Mouse (Mus musculus) left cerebral cortex, adult 11 months (tissue): ENCODE data around the gene Apbb1.

Source experiments
- DNase-seq: peaks from one replicate; pipeline ENCODE4 v3.0.0; 2022; ENCODE audit warnings: low spot score

The Apbb1 gene

DNA sequence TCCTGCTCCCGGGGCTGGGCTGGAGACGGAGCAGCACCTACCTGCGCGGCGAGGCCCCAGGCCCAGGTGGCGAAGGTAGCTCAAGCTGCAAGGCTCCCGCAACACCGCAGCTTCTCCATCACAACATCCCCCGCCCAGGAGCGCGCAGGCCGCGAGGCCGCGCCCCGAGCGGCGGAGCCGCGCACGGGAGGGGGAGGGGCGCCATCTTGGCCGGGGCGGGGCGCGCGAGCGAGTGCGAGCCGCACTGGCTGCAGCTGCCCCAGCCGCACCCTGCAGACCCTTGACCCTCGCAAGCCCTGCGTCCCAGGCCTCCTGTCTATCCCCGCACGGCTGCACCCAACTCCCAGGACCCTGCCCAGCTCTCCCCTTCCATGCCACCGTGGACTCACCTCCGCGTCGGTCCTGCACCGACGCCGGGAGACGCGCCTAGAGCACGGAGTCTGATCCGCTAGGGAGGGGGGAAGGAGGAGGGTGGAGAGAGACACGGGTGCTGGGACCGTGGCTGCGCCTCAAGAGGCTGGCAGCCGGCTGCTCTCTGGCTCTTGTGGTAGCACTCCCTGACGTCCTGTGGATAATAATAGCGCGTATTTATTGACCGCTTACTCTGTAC, at the start of gene Apbb1:
Gene Apbb1, minus strand, starts transcription at position 560 of the 610 bp plus-strand sequence.
- peak; percentile 76 for DNase-seq

DNA sequence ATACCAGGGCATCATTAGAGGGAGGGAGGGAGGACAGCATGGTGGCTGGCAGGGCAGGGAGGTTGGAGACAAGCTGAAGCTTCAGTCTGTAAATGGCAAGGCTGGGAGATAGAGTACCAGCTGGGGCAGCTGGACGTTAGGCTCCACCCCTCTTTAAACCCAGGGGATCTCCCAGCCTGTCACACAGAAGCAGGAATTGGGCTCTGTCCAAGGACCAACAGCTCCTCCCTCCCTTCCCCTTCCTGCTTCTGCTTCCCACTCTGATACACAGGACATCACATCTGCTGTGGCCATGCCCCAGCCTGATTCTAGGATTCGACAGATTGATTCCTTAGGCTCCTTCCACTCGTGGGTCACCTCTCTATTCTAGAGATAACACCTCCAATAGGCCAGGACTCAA, 47.2 kb upstream of the Apbb1 start:
- no peak for DNase-seq

DNA sequence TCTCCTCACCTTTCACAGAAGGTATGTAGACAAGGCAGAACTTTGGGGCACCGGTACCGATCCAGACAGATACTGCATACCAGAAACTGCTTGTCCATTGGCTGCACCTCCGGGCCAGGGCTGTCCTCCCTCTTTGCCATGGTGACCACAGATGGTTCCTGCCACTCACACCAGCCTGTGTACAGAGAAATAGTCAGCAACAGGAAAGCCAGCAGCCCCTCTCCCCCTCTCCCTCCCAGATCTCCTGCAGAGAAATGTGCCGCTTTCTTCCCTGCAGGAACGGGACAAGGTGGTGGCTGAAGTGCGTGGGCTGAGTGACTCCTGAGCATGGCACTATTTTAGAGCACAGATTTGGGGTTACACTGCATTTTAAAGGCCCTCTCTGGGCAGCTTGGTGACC, 43.9 kb upstream of the Apbb1 start:
- no peak for DNase-seq

DNA sequence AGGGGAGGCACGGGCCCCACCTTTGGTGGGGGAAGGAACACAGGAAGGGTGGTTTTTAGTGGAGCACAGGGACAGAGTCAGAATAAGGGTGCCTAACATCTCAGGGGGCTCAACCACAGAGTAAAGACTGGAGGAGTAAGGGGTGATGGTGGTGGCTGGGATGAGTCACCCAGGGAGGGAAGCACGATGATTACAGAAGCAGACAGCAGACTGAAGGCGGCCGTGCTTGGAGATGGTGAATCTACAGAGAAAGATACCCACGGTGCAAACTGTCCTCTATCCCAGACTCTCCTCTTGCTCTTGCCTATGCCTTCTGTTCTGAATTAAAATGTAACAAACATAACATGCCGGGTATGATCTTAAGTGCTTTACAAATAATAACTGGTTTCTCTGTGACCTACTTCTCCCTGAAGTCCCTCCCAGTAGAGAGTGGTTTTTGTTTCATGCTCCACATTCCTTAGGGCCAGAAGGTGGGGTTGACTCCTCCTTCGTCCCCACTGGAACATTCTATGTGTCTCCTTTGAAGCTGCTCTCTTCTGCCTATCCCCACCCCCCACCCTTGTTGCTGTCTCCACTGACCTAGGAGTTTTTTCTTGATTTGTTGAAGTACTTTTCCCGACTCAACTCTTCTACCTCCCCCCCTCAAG, 40.3 kb upstream of the Apbb1 start:
- no peak for DNase-seq

DNA sequence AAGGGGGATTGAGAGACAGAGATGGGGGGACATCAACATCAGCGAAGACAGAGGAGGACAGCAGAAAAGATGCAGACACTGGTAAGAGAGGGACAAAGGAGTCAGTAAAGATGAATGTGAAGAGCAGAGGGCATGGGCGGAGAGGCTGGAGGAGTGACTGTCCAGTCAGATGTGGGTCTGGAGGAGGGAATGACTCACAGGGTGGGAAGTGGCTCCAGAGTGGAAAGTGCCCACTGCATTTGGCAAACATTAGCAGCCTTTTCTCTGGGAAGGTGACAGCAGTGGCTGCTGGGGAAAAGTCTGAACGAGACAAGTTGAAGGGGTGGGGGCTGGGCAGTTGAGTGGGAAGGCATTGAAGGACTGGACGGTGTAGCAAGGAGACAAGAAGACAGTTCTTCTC, 39.6 kb upstream of the Apbb1 start:
- DNase-seq, result no peak

DNA sequence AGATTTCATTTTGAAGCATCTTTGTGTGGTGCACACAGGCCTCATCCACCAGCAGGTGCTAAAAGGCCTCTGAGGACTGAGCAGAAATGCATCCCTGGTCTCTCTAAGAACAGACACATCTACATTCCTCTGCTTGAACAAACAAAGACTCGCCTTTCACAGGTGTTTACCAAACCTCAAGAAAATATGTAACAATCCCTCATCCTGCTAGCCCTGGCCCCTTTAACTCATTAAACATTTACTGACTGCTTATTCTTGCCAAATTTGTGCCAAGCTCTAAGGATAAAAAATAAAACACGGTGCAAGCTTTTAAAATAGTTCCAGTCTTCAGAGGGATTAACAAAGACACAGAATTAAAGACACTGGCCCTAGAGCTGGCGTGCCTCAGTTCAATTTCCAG, 38.2 kb upstream of the Apbb1 start:
- no peak for DNase-seq

DNA sequence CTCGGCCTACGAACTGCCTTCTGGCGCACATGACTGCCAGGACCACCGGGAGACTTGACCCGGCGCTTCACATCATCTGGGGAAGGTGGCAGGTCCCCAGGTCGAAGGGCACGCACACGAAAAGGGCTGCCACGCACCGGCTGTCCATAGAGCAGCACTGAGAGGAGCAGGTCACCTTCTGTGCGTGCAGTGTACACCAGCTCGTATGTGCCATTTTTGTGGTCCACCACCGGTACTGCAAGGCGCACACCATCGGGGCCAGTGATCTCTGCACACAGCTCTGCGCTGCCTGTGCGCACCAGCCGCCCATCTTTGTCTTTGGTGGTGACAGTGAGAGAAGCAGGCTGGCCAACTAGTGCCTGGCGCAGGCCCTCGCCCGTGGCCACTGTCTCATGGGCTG, 36.4 kb upstream of the Apbb1 start:
- no peak for DNase-seq

DNA sequence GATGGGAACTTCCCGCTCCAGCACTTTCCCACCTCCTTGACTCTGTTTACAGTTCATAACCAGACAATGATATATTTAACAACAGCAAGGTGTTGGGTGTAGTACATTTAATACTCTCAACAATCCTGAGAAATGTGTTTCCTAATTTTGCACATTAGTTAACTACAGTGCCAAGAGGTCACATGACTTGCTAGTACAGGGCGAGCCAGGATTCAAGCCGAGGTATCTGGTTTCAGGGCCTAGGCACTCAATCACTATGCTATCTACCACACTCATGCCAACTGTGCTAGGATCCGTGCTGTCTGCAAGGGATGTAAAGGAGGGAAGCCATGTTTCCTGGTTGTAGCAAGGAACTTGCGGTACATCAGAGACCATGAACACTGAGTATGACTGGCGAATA, 35.1 kb upstream of the Apbb1 start:
- DNase-seq, result no peak

DNA sequence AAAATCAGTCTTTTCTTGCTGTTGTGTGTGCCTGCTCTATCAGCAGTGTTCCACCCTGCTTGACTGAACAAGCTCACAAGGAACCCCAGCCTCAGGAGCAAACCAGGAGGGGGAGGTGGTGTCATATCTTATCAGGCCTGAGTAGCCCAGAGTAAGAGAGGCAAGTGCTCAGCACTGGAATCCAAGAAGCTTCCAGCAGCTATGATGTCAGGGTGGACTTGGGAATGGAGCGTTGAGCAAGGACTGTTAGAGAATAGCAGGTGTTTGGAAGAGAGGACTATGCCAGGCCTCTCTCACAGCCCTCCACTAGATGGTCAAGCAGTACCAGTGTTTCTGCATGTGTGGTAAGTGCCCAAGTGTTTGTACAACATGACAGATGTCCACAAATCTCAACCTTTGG, 34.3 kb upstream of the Apbb1 start:
- no peak for DNase-seq

DNA sequence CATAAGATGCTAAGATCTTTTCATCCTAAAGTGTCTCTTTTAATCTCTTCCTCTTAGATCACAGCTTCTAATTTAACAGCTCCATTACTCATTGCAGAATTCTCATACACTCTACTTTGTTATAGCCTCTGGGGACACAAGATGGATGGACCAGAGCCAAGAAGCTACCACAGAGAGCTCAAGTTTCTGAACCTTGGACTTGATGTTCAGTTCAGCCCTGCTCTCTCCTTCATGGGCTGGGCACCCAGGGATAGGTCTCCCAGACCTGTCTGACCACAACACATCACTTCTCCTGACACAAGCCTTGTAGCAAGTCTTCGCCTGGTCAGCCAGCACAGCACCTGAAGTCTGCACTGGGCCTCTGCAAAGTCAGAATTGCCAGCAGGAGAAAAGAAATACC, 32.9 kb upstream of the Apbb1 start:
- no peak for DNase-seq

DNA sequence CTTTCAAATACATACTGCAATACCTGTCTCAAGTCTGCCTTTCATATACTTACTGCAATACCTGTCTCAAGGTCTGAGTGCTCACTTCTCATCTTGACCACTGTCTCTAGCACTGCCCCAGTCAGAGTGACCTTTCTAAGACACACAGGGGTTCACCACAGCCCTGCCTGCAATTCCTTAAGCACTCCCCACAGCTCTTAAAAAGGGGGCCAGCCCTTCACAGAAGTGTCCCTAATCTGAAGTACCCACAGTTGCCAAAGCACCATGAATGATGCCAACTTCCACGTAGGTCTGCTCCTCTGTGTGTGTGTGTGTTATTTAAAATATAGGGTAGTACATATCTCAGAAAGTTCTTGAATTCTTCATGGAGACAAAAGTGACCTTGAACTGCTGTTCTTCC, 30.3 kb upstream of the Apbb1 start:
- DNase-seq, result no peak

DNA sequence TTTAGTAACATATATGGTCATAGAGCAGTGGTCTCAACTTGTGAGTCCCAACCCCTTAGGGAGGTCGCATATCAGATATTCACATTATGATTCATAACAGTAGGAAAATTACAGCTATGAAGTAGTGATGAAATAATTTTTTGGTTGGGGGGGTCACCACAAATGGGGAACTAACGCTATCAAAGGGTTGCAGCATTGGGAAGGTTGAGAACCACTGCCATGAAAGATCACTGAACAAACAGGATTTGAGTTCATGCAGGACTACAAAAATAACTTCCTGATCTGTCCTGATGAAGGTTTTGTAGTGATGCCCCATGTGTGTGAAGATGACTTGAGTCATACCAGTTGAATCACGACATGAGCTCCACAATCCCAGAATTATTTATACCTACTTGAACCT, 27.0 kb upstream of the Apbb1 start:
- DNase-seq, result no peak

DNA sequence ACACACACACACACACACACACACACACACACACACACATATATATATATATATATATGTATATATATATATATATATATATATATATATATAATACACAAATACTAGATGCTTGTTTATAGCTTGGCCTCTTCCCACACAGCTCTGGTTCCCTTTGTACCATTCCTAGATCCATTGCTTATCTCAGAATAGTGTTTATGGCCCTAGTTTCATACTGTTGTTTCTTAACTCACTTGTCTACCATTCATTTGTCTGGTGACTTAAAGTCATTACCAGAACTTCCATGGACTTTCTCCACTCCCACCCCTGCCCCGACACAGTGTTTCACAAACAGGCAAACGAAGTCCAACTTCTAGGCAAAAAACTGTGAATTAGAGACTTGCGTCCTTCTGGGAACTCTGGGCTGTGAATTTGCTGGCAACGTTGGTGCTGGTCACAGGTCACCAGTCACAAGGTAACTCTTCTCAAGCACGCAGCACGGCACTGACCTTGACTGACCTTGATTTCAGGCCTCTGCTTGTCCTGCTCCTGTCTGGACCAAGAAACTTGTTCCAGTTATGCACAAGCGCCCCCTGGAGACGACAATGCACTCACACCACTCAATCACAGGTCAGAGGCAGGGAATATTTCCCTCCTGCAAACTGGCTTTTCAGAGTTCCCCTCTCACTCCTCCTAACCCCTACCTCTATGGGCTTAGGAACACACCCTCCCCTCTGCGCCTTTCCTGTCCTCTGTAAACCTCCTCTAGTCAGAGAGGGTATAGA, 21.6 kb upstream of the Apbb1 start:
- DNase-seq, result no peak

DNA sequence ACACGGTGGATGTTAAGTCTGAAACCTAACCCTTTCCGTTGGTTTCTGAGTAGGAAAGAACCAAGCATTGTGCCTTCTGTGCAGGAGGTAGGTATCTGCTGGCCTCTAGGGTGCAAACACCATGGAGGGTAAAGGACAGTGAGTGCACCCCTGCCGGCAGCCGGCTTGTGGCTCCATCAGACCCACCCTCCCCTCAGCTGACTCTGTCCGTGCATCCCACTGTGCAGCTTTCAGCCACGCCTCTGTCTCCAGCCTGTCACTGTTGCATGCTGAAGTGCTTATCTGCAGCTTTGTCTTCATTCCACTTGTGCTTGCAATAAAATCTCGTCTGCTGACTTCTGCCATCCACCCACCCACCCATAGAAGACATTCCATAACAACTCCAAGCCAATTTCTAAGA, 8.6 kb upstream of the Apbb1 start:
- DNase-seq, result no peak

DNA sequence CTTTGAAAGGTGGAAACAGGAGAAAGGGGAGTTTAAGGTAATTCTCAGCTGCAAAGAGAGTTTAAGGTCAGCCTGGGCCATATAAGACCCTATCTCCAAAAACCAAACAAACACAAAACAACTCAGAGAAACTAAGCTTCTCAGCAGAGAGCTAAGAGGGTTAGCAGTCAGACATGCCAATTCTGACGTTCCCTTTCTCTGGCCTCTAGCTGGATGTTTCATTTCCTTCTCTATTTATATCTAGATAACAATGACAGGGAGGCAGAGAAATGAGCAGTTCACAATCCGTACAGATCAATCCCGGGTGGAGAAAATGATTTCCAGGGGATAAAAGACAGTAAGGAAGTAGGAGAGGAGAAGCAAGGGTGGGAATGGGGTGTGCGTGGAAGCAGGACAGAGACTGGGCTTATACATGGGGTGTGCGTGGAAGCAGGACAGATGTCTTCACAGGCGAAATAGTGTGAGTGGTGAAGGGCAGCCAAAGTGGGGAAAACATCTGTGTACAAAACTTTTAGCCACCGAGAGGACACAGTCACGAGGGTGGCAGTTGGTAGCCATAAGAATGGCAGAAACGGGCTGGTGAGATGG, 7.0 kb upstream of the Apbb1 start:
- no peak for DNase-seq

DNA sequence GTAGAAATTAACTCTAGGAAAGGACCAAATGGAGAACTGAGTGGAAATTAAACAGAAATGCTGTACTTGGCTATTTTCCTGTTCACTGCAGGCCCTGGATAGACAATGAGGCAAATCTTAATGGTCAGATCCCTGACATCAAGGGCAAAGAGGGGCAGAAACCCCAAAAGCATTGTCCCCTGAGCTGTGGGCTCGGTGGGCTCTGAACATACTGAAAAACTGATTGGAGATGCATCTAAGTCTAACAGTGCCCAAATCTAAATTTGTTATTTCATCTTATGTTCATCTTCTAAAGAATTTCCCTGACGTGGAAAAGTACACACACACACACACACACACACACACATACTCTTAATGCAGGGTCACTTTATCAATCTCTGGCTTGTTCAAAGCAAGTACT, 506 bp upstream of the Apbb1 start:
- DNase-seq, result no peak

DNA sequence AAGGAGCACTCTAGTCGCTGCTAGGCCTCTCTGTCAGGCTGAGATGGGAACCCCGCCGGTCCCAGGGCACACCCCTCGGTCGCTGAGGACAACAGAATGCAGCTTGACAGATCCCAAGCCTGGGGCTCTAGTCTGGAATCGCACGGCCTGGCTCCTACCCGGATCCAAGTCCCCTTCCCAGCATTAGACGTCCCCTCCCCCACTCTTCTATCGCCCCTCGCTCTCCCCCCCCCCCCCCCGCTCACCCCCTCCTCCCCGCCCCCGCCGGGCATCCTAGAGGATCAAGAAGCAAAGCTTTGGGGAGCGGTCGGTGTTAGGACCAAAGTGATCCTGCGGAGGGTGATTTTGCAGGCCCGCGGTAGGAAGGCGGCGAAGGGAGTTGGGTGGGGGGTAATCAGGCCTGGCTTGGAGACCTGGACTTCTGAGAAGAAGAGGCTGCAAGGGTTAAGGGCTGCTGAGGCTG, 795 bp downstream of the Apbb1 start:
- DNase-seq, result no peak

DNA sequence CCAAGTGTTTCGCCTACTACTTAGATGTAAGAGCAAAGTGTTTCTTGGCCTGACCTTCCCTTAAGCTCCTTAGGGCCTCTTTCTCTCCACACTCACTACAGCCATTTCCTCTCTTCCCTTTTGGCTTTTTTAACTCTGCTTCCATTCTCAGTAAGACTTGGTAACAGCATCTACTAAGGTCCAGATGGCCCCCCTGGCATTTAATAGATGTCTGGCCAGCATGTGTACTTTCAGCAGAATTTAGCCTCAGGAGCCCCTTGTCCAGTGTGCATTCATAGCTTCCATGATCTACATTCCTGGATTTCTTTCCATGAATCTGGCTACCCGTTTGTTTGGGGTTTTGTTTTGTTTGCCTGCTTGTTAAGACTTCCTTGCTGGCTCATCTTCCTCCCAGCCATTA, 3.0 kb downstream of the Apbb1 start:
- no peak for DNase-seq

DNA sequence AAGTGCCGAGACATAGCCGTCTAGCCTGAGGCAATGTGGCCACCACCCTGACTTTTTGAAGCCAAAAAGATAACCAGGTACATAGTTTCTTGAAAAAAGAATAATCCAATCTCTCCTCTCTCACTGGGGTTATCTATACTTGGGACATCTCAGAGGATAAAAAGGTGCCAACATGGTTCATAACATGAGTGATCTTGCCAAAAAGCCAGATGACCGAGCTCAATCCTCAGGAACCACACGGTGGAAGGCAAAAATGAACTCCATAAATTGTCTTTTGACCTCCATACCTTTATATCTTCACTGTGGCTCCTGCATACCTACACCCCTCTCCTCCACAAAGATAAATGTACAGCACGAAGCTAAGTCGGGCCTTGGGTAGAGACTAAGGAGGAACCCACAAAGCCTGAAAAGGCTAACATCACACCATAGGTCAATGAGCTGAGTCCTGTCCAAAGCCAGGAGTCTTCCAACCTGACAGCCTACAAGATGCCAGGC, 4.0 kb downstream of the Apbb1 start:
- no peak for DNase-seq

DNA sequence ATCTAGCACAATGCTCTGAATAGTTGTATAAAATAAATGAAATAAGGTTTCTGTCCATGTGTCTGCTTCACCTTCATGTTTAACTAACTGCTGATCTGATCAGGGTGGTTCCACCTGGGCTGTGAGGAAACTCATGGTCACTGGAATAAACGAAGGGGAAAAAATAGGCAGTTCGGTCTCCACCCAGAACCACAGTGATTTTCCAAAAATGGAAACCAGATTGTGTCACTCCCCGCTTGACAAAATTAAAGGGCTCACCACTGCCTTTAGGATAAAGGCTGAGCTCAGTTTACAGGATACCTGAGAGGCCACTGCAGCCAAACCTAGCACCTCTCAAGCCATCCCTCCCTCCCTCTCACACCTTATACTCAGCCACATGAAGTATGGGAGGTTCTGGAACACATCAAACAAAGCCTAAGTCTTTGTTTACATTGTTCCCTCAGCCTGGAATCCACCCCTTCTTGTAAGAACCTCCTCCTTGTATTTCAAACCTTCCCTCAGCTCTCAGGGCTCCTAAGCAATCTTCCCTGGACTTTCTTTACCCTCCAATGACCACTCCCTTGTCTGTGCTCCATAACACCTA, 5.2 kb downstream of the Apbb1 start:
- no peak for DNase-seq

DNA sequence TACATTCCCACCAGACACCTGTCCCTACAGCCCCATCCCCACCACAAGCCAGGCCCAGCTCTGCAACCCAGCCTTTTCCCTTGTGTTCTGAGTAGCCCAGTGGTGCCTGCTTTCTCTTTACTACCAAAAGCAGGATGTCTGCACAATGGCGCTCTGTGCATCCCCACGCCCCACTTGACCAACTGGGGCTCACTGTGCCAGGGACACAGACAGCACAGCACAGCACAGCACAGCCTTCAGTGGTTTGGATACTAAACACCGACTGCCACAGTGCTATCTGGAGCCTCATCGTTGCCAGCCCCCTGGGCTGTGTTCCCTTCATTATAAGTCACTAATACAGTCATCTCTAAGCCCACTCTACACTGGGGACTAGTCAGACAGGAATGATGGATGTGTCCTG, 6.9 kb downstream of the Apbb1 start:
- no peak for DNase-seq

DNA sequence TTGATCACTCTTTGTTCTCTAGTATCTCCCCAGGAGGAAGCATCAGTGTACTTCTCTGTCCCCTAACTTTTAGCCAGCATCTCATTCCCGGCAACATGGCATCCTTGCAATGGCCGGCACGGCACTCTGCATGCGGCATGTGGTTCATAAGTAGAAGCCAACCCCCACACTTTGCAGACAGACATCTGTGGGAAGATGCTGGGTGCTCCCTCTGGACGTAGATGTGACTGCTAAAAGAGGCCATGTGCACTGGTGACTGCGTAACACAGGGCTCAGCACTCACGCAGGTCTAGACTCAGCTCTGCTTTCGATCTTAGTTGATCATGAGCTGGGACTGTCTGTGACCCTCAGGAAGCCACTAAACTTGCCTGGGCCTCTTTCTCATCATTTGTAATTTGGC, 8.5 kb downstream of the Apbb1 start:
- DNase-seq, result no peak

DNA sequence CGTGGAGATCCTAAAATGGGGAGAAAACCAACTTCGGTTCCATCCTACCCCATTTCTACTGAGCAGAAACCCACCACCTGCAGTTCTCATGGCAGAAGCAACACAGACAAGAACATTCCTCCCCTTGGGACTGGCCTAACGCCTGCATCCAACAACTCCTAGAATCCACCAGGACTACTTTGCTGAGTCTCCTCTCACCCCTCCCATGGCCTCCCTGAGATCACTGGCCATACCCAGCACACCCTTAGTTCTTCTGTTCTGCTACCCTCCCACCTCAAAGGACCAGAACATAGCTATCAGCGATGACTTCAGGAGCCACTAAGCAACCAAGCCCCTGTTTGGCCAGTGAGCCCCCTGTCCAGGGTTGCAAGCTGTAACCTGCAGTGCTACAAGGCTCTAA, 10.7 kb downstream of the Apbb1 start:
- DNase-seq, result no peak
